Mouse (Mus musculus): ENCODE data around the gene Wsb2.
A peak's percentile ranks its signal among the peaks of the same experiment; 100 is the strongest.
"Not testable (repeated sequence)": the region's sequence is repeated elsewhere in the genome, so short reads cannot be mapped to it uniquely, and the experiment has no call there.

Gene Wsb2

GRCm38 (mm10) chr5:117388296-117388751 lies 31.2 kb downstream of the Wsb2 start:
- DNase-seq (ENCODE audit: low read depth), result peak; percentile 83

DNA sequence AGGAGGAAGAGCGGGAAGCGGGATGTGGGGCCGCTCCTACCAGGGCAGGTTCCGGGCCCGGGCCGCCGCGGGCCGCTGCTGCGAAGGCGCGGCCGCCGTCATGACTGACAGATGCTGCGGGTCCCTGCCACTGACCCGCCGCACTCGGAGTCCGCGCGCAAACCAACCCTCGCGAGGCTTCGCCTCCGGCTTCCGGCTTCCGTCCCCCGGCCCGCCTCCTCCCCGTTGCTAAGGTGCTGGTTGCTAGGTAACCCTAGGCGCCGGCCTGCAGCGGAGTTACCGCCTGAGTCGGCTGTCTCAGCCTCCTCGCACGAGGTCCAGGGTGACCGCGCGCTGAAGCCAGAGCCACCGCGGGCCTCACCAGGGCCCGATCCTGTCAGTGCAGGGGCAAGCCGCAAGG lies 31.8 kb downstream of the Wsb2 start, which contains the start of gene Rfc5:
TSS of gene Rfc5 (minus strand) at position 171 of the 400 bp plus-strand sequence.
- peak; percentile 95 for DNase-seq (ENCODE audit: low read depth)

GRCm38 (mm10) chr5:117390895-117391294 lies 33.8 kb downstream of the Wsb2 start:
- no peak for DNase-seq (ENCODE audit: low read depth)

GRCm38 (mm10) chr5:117395834-117396233 lies 38.7 kb downstream of the Wsb2 start:
- DNase-seq (ENCODE audit: low read depth), result no peak

DNA sequence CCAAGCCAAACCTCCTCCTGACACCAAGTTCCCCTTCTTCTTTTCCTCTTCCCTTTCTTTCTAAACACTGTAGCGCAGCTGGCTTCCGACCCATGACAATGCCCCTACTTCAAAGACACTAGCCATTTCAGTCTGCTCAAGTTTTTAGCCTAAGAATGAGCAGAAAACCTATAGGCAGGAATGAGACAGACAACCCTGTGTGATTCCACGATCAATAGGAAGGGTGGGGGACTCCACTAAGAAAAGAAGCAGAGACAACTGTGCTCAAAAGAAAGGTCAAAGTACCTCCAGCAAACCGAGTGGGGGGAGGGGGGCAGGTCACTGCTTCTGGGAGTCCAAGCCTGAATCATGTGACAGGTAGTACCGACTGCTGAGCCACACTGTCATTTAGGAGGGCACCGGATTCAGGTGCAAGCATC lies 39.5 kb downstream of the Wsb2 start:
- DNase-seq (ENCODE audit: low read depth), result no peak

GRCm38 (mm10) chr5:117397371-117397770 lies 40.3 kb downstream of the Wsb2 start:
- no peak for DNase-seq (ENCODE audit: low read depth)

DNA sequence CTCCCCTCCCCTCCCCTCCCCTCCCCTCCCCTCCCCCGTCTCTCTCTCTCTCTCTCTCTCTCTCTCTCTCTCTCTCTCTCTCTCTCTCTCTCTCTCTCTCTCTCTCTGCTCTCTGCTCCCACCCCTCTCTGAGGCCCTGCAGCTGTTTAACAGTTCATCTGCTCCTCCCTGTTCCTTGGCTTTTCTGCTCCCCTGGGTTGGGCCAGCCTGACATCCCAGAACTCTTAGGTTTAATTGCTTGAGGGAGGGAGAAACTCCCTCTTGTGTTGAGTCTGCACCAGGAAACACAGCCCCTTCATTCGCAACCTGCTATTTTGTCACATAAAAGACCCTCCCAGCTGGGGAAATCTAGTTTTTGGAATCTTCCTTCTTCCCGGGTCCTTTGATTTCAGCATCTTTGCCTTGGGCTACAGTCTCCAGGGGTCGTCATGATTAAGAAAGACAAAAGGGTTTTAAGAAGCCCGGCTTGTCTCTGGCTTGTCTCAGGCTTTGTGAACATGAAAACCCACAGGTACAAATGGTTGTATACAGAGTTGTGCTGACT lies 41.0 kb downstream of the Wsb2 start:
- DNase-seq (ENCODE audit: low read depth), result no peak

- DNase-seq (ENCODE audit: low read depth), result no peak
Measured at GRCm38 (mm10) chr5:117399281-117399680, 42.2 kb downstream of the Wsb2 start.

DNA sequence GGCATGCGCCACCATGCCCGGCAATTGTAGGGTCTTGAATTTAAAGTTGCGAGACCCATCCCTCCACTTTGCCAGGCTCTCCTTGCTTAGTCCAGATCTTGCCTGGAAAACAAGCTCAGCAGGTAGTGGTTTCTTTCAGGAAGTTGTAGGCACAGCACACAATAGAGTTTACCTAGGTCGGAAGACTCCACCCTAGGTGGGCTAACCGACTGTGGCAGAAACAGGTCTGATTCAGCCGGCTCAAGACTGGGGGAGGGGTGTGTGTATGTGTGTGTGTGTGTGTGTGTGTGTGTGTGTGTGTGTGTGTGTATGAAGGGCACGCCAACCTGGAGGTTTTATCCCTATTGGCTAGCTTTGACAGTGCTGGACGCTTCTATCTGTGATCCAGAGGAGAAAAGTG lies 46.5 kb downstream of the Wsb2 start:
- DNase-seq (ENCODE audit: low read depth), result no peak

DNA sequence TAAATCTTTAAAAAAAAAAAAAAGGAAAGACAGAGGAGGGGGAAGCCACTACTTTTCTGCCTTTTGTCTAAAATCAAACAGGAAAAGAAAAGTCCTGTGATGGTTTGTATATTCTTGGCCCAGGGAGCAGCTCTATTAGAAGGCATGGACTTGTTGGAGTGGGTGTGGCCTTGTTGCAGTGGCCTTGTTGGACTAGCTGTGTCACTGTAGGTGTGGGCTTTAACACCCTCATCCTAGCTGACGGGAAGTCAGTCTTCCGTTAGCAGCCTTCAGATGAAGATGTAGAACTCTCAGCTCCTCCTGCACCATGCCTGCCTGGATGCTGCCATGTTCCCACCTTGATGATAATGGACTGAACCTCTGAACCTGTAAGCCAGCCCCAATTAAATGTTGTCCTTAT lies 47.6 kb downstream of the Wsb2 start:
- DNase-seq (ENCODE audit: low read depth), result not testable (repeated sequence)

DNA sequence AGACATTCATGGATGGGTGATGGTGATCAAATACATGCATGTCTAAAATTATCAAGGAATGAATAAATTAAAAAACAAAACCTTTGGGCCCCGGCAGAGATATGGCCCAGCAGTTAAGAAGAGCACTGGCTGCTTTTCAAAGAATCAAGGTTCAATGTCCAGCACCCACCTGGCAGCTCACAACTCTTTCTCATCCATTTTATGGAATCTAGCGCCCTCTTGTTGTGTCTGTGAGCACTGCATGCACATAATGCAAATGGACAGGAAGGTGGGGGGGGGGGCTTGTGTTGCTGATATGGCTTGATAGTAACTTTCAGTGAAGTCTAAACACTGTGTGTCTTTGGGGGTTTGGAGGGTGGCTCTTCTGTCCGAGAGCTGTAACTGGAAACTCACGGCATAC lies 51.1 kb downstream of the Wsb2 start:
- DNase-seq (ENCODE audit: low read depth), result peak; percentile 71

DNA sequence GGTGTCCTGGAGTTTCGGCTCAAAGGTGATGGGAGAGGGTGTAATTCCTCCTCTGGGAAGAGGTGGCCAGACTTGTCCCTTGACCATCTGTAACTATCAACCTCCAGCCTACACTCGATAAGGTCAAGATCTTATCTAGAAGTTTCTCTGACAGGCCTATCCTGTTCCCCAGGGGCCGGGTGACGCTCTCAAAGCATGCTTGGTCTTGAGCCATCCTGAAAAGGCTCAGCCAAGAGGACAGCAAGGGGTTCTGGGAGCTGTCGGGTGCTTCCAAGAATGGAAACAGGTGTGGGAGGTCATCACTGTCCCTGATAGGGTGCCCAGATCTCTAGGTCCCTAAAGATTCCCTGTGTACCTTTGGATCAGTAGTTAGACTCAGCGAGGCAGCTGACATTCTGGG lies 52.3 kb downstream of the Wsb2 start:
- DNase-seq (ENCODE audit: low read depth), result no peak

- peak; percentile 42 for DNase-seq (ENCODE audit: low read depth)
Measured at GRCm38 (mm10) chr5:117413507-117414501, 56.7 kb downstream of the Wsb2 start, which contains the start of gene Ksr2. Gene Ksr2, plus strand, starts transcription at chr5:117414000.

- DNase-seq (ENCODE audit: low read depth), result no peak
Measured at GRCm38 (mm10) chr5:117414611-117415010, 57.5 kb downstream of the Wsb2 start.

GRCm38 (mm10) chr5:117415011-117415912 lies 58.2 kb downstream of the Wsb2 start:
- DNase-seq (ENCODE audit: low read depth), result no peak

- no peak for DNase-seq (ENCODE audit: low read depth)
Measured at GRCm38 (mm10) chr5:117417442-117417841, 60.3 kb downstream of the Wsb2 start.
